Mouse (Mus musculus) liver, postnatal 0 days (tissue): ENCODE measurements around the gene Hamp. TPM values are rescaled to one million over a fixed set of nuclear protein-coding genes. Genes with fewer than 3 reads are reported as not detected.

Source experiments
- ATAC-seq: fragments of 200-750 bp; cut with Nextera tagmentation; 2 replicates; pipeline ENCODE4 v1.8.0; 2017; ENCODE audit warnings: mild to moderate bottlenecking, moderate library complexity
- DNase-seq: peaks from one replicate; pipeline ENCODE4 v3.0.0-alpha.2; 2016
- H3K27ac ChIP-seq: fragments of 300-500 bp; sonication (generic); 2 replicates; pipeline ENCODE4 v1.5.1; 2014; ENCODE audit warnings: antibody characterized with exemption, moderate library complexity, mild to moderate bottlenecking, low read depth
- H3K27me3 ChIP-seq: fragments of 300-500 bp; sonication (generic); 2 replicates; pipeline ENCODE4 v1.6.1; 2014; ENCODE audit warnings: low read length, control low read depth, mixed read lengths; ENCODE audit not compliant: insufficient read depth
- H3K36me3 ChIP-seq: fragments of 300-500 bp; sonication (generic); replicated peaks from 2 replicates; pipeline ENCODE4 v1.6.1; 2014; ENCODE audit warnings: mild to moderate bottlenecking, control low read depth, low read length, moderate library complexity, mixed read lengths; ENCODE audit not compliant: insufficient read depth
- H3K4me1 ChIP-seq: fragments of 300-500 bp; sonication (generic); 2 replicates; pipeline ENCODE4 v1.6.1; 2014; ENCODE audit warnings: antibody characterized with exemption, mild to moderate bottlenecking, control low read depth; ENCODE audit not compliant: insufficient read depth
- H3K4me2 ChIP-seq: fragments of 300-500 bp; sonication (generic); 2 replicates; pipeline ENCODE4 v1.6.1; 2014; ENCODE audit warnings: low read depth, mild to moderate bottlenecking, low read length, moderate library complexity, mixed read lengths
- H3K4me3 ChIP-seq: fragments of 300-500 bp; sonication (generic); 2 replicates; pipeline ENCODE4 v1.5.1; 2014; ENCODE audit warnings: low read depth, low read length
- H3K9ac ChIP-seq: fragments of 300-500 bp; sonication (generic); replicated peaks from 2 replicates; pipeline ENCODE4 v1.6.1; 2014; ENCODE audit warnings: mild to moderate bottlenecking, moderate library complexity
- H3K9me3 ChIP-seq: fragments of 300-500 bp; sonication (generic); 2 replicates; pipeline ENCODE4 v1.6.1; 2016; ENCODE audit warnings: mild to moderate bottlenecking, control low read depth, low read length, mixed read lengths
- CTCF ChIP-seq: sonication (generic); IDR thresholded peaks from 2 replicates; pipeline ENCODE4 v1.5.1; 2016; ENCODE audit warnings: antibody characterized with exemption, low read depth
- EP300 ChIP-seq: IDR thresholded peaks from 2 replicates; pipeline ENCODE4 v1.6.1; 2016; ENCODE audit warnings: antibody characterized with exemption, low read depth, mild to moderate bottlenecking
- WGBS: fragments of 180-500 bp; shearing (Covaris S2); extraction: QIAGEN DNeasy Blood & Tissue Kit; methylation state at CpG from one replicate; pipeline ENCODE4 v1.1.7; 2014; ENCODE audit not compliant: insufficient replicate concordance; 5-methylcytosine and 5-hydroxymethylcytosine counted together
- polyA plus RNA-seq: library from polyadenylated mRNA; unstranded; fragments of >200 nt; fragmentation: Nextera tagmentation; extraction: Ambion mirVana; gene quantifications from 2 replicates; pipeline ENCODE4 v1.2.1, GENCODE M21; 2015

The Hamp gene
- polyA plus RNA-seq, 1 experiment from 2014 or later = 248 TPM

- no peaks in the 10 kb centered on the region for H3K27me3 ChIP-seq
- H3K4me3 ChIP-seq = no peak within 1 kb of the TSS
- no peak within 1 kb of the TSS for H3K9ac ChIP-seq
- 72% methylated on average over 8 of the region's 8 CpGs for WGBS
- H3K4me1 ChIP-seq = peaks cover under 1% of the 10 kb centered on the region; the same call in 1 of the 2 replicates
- no peaks in the 10 kb centered on the region for H3K36me3 ChIP-seq
- no peak within 1 kb of the TSS for H3K27ac ChIP-seq
- no peak within 1 kb of the TSS for H3K4me2 ChIP-seq
- ATAC-seq = no peak
- no peaks in the 10 kb centered on the region for H3K9me3 ChIP-seq
- DNase-seq = no peak
- TF ChIP-seq EP300 = no peak
- TF ChIP-seq CTCF = no peak
Measured at GRCm38 (mm10) chr7:30914732-30915131, 29.1 kb downstream of the Hamp start, which contains the start of gene Mag. Mag (minus strand) TSS chr7:30914873.

GRCm38 (mm10) chr7:30909773-30910172 is 34.1 kb downstream of the Hamp start:
- no peak overlapping the region for H3K4me3 ChIP-seq
- H3K27me3 ChIP-seq = no peaks in the 10 kb centered on the region
- TF ChIP-seq CTCF (no peak), EP300 (no peak)
- no peaks in the 10 kb centered on the region for H3K36me3 ChIP-seq
- peaks cover 13% of the 10 kb centered on the region for H3K4me1 ChIP-seq
- H3K4me2 ChIP-seq = no peak overlapping the region
- DNase-seq (no peak), ATAC-seq (peak; percentile 61)
- H3K9me3 ChIP-seq = no peaks in the 10 kb centered on the region
- H3K27ac ChIP-seq = no peak overlapping the region
- 33% methylated on average over 6 of the region's 6 CpGs for WGBS
- no peak overlapping the region for H3K9ac ChIP-seq

GRCm38 (mm10) chr7:30908992-30909431 is 34.8 kb downstream of the Hamp start:
- 22% methylated on average over 17 of the region's 17 CpGs for WGBS
- Histone ChIP-seq H3K27ac (no peak overlapping the region), H3K27me3 (no peaks in the 10 kb centered on the region), H3K4me1 (peaks cover 13% of the 10 kb centered on the region), H3K4me3 (no peak overlapping the region), H3K36me3 (no peaks in the 10 kb centered on the region), H3K9me3 (no peaks in the 10 kb centered on the region), H3K4me2 (peak overlapping the region; percentile 62), H3K9ac (no peak overlapping the region)
- DNase-seq = no peak
- no peak for ATAC-seq
- TF ChIP-seq CTCF = no peak
- no peak for TF ChIP-seq EP300

GRCm38 (mm10) chr7:30908277-30908991 is 35.4 kb downstream of the Hamp start:
- ATAC-seq (peak; percentile 60; the same call in 1 of the 2 replicates), DNase-seq (peak; percentile 58)
- H3K9me3 ChIP-seq = no peaks in the 10 kb centered on the region
- H3K4me1 ChIP-seq = peaks cover 13% of the 10 kb centered on the region
- no peaks in the 10 kb centered on the region for H3K36me3 ChIP-seq
- H3K9ac ChIP-seq = no peak overlapping the region
- no peak overlapping the region for H3K27ac ChIP-seq
- 9% methylated on average over 24 of the region's 26 CpGs for WGBS
- H3K27me3 ChIP-seq = no peaks in the 10 kb centered on the region
- TF ChIP-seq EP300 (no peak), CTCF (no peak)
- peak overlapping the region; percentile 62 for H3K4me2 ChIP-seq
- no peak overlapping the region for H3K4me3 ChIP-seq

- Histone ChIP-seq H3K4me1 (peaks cover 8% of the 10 kb centered on the region; the same call in 1 of the 2 replicates), H3K27ac (no peak overlapping the region), H3K4me3 (no peak overlapping the region), H3K4me2 (no peak overlapping the region), H3K9me3 (no peaks in the 10 kb centered on the region), H3K27me3 (no peaks in the 10 kb centered on the region), H3K36me3 (no peaks in the 10 kb centered on the region), H3K9ac (no peak overlapping the region)
- 31% methylated on average over 4 of the region's 4 CpGs for WGBS
- DNase-seq (no peak), ATAC-seq (no peak)
- no peak for TF ChIP-seq EP300
- TF ChIP-seq CTCF = peak; percentile 70
Measured at GRCm38 (mm10) chr7:30904042-30904441, 39.8 kb downstream of the Hamp start.

- H3K9me3 ChIP-seq = no peaks in the 10 kb centered on the region
- ATAC-seq = peak; percentile 85
- H3K4me3 ChIP-seq = no peak overlapping the region
- H3K4me1 ChIP-seq = peaks cover 13% of the 10 kb centered on the region
- H3K27ac ChIP-seq = 0 out of 2 replicates have a peak overlapping the region, but pooled peaks have one; percentile 55
- no peak for TF ChIP-seq CTCF
- no peak for TF ChIP-seq EP300
- H3K4me2 ChIP-seq = peak overlapping the region; percentile 19; the same call in 1 of the 2 replicates
- H3K9ac ChIP-seq = no peak overlapping the region
- 45% methylated on average over 3 of the region's 3 CpGs for WGBS
- H3K36me3 ChIP-seq = no peaks in the 10 kb centered on the region
- no peak for DNase-seq
- H3K27me3 ChIP-seq = no peaks in the 10 kb centered on the region
Measured at GRCm38 (mm10) chr7:30895217-30895616, 48.6 kb downstream of the Hamp start.
